Mouse (Mus musculus): ENCODE data around the gene Igsf3.

Igsf3 gene

DNA sequence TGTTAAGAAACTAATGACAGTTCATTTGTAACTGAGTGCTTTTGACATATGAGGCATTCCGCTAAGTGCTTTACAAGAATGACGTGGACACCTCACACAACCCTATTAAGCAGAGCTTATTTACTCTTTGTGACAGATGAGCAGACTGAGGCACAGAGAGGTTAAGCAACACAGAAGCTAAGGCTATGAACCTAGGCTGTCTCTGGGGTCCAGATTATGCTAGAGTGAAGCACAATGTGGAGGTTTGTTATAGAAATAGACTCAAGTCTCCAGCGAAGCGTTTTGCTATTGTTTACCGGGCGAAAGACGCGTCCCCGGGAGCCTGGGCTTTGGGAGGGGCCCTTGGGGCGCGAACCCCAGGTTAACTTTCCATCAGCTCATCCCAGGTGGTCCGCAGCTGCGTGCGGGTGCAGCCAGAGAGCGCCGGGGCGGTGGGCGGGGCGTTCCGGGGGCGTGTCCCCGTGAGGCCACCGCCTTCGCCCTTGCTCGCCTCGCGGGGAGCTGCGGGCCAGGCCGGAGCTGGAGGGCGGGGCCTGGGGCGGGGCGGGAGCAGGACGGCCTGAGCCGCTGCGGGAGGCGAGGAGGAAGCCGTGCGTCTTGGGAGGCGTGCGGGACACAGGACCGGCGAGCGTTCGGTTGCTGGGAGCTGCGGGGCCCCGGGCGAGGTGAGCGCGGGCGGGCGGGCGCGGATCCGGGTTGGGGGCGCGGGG, at the start of gene Igsf3:
TSS of gene Igsf3 (plus strand) at position 546 of the 710 bp plus-strand sequence.
- DNase-seq: peak; percentile 86 to 92

DNA sequence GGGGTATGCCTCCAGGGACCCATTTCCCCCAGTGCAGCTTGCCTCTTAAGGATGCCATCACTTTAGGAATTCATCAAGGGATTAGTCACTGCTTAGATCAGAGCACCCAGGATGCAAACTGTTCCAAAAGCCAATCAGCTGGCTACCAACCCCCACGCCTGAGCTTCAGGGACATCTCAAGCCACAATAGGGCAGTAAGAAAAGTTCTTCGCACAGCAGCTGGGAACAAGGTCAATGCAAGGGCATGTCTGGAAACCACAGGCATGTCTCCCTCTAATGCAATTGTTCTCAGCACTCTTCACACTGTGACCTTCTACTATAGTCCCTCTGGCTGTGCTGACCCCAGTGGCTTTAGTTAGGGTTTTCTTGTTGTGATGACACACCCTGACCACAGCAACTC, 49.6 kb upstream of the Igsf3 start:
- DNase-seq: peak in 1 of 2 experiments; percentile 0

DNA sequence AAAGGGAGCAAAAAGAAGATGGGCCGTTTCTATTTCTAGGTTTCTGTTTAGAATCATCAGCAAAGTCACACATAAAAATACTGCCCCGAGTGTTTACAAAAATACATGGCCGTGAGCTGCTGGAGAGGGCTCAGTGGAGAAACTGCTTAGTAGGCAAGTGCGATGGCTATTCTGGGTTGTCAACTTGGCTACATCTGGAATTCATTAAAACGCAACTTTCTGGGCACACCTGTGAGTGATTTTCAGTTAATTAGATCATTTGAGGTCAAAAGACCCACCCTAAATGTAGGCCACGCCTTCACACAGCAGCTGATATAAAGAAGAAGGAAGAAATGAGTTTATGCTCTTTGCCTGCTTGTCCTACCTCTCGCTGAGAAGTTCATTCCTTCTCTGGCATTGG, 48.3 kb upstream of the Igsf3 start:
- DNase-seq: no peak

DNA sequence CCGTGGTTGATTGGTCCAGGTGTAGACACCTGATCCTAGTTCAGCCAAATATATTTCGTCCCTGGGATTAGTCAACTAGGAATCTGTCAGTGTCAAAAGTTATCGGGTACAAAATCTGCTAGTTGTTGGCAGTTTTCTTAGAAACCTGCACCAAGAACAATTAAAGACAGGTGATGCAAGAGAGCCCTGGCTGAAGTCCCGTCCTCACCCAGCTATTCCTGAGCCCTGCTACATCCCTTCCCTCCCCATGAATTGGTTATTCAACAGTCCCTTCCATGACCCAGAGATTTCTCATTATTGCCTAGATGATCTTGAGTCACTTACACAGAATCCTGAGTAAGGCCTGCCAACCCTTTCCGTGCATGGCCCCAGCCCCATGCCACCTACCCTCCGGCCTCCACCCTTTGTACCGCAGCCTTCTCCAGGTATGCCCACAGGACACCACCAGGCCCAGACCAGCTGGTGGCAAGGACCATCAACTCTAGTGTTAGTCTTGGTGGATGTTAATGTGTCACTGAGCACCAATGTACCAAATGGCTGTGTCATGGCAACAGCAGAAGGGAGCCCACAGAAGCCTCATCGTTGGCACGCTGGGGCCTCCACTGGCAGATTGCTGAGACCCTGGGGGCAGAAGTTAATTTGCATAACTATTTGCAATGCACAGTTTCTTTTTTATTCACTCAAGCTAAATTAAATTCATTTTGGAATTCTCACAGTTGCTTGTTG, 33.5 kb upstream of the Igsf3 start:
- peak; percentile 80 to 87 for DNase-seq

DNA sequence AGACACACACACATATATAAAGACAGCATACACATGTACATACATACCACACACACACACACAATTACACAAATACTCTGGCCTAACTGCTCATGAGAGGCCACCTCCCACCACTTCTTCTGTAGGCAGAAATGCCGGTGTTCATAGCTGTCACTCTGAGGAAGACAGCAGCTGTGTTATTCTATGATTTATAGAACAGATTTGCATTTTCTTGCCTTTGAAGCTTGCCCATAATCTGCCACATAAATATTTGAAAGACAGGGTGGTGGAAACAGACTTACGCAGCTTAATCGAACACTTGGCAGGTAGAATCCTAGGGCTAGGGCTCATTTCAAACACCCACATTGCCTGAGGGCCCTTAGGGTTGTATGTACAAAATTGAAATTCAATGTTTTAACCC, 32.6 kb upstream of the Igsf3 start:
- DNase-seq: no peak

DNA sequence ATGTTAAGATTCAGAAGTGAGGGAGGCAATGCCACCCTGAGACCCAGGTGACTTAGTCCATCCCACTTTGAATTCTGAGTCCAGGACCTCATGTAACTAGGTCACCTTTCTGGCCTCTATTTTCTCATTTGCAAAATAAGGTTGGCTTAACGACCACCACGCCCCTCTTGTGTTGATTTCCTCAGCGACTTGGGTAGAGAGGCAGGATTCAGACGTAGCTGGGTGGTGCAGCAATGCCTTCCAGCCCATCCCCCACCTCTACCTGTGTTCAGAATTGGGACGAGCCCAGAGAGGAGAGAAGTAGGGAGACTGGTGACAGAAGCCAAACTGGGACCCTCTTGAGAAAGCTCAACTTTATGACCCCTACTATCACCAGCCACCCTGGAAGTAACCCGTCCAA, 31.6 kb upstream of the Igsf3 start:
- no peak for DNase-seq

DNA sequence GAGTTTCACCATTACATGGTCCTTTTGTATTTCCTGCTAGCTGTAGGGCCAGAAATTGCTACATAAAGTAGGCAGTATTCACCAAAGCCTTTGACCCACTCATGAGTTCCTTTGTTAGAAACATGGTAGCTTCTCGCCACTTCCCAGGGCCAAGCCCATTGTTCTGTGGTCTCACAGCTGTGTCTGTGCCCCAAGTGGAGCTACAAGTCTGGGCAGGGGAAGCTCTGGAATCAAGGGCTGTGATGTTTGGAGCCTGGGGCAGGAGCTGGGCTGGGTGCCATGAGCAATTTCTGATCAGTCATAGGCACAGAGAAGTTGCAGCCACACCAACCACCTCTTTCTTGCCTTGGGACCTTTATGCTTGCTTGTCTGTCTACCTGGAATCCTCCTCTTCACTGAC, 30.1 kb upstream of the Igsf3 start:
- no peak for DNase-seq

DNA sequence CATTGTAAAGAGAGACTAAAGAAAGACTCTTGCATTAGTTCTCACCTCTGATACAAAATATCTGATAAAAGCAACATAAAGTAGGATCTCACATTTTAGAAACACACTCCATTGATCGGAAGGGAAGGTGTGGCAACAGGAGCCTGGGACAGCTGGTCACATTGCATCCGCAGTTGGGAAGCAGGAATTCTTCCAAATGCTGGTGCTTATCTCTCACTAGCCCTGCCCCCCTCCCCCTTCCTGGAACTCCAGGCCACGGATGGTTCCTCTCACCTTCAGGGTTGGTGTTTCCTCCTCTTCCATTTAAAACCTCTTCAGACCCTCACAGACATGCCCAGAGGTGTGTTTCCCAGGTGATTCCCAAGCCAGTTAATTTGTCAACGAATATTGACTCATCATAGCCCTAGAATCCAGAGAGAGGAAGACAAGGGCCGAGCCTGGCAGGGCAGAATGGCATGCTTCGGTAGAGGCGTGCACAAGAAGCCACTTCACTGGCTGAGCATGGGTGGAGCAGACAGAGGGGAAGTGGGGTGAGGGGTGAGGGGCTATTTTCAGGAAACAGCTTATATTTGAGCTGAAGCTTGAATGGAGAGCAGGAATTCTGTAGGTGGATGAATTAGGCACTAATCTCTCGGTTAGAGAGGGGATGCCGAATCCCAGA, 28.3 kb upstream of the Igsf3 start:
- DNase-seq: peak; percentile 87 to 89

DNA sequence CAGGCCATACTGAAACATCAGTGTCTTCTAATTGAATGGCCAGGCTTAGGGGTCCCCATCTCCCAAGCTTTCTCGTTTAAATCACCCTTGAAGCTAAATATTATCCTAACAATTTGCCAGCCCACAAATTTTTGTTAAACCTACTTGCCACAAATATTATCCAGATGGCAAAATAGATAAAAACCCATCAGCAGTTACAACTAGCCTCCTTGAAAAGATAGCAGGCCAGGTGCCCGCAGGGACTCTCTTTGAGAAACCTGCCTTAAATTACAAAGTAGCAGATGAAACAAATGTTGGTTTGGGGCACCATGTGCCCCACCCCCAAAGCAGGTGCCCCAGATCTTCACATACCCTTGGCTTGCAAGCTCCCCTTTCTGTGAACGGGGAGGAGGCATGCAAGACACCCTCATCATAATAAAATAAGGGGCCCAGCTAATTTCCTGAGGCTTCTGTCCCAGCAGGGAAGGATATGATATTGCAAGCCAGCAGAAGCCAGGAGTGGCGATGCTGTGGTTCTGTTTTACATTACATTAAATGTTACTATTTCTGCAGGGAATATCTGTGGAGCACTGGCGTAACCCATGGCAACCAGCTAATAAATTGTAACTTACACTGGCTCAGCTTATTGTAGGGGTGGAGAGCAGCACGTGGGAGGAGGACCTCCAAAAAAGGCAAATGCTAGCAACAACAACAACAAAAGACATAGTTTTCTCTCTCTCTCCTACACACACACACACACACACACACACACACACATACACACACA, 27.2 kb upstream of the Igsf3 start:
- no peak for DNase-seq

DNA sequence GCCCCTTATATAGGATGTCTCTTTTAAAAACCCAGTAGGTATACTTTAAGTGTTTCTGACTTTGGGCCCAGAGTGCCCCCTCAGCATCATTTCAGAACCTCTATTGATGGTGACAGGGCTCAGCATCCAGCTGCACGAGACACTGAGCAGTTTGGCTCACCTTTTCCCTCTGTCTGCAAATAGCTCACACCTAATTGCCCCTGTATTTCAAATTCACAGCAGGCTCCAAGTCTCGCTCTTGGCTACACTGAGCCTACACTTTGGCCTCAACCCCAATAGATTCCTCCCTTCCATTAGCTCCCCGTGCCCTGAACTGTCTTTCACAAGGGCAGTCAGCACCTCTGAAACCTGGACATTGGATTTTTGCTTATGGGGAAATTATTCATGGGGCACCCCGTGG, 26.5 kb upstream of the Igsf3 start:
- peak; percentile 56 to 57 for DNase-seq

DNA sequence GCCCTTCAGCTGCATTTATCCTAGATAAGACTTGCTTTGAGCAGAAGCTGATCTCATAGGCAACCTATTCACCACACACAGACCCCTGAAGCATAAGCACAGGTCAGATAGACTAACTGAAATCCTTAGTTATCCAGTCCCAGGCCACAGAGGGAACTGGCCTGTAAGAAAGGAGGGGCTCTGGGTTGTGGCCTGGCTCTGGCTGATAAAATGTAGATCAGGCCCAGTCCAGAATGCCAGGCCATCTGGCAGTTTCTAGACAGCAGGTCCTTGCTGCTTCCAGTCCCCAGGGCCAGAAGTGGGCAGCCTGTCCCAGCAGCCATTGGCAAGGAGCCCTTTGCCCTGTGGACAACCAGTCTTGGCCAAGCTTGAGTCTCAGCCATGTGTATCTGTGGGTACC, 22.4 kb upstream of the Igsf3 start:
- DNase-seq: peak; percentile 99

DNA sequence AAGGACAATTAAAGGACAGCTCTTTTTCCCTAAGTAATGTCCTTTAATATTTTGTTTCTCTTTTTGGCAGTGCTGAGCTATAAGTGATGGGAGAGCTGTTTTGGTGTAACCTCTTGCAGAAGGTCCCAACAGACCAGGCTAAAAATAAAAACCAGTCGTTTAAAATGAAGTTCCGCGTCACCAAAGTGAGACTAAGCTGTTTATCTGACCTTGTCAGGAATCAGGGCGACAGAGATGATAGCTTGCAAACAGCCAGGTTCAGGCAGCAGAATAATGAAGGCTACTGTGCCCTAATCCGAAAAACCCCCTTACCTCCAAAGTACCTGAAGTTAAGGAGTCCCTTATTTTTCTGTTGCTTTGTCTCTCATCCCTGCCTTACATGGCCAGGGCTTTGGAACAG, 21.2 kb upstream of the Igsf3 start:
- no peak for DNase-seq

DNA sequence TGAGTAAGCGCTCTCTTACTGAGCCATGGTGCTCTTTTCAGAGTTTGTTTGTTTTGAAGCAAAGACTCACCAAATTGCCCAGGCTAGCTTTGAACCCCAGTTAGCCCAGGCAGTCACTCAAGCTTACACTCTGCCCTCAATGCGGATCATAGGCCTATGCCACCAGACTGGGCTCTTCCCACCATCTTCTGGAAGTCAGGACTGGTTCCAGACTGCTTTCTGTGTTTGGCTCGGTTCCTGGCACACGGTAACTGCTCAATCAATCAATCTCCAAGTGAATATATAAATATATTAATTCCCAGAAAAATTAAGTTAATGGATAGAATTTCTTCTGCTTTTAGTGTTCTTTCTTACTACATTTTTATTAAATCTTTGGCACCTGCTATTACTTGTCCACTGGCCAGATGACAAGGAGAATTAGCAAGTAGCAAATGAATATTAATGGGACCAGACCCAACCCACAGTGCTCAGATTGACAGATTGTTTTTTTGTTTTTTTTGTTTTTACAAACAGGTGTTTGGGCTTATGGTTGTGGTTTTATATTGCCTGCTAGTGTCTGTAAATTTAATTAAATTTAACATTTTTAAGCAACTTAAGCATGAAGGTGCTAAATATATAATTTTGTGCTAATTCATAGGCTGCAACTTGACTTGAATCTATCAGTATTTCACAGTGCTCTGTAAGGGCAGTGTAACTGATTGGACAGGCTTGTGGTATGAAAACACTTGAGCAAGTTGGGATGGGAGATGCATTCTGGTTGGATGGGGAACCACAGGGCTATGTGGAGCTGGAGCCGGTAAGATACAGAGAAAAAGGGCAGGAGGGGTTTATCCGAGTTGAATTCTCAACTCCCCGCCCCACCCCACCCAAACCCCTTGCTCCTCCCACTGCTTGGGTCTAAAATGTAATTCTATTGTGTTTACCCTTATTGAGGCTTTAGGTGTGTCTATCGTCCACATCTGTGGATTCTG, 20.0 kb upstream of the Igsf3 start:
- DNase-seq: peak; percentile 59 to 74

DNA sequence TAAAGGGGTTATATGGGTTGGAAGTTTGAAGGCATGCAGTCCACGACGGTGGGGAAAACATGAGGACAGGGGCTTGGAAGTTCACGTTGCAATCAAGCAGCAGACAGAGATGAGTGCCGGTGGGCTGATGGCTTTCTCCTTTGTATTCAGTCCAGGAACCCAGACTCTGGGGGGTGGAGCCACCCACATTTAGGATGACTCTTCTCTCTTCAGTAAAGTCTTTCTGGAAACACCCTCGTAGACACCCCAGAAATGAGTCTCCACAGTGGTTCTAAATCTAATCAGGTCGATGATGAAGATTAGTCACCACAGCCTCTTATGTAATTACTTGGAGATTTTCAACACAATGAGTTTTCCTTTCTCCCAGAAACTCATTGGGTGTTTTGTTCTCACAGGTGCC, 16.1 kb upstream of the Igsf3 start:
- DNase-seq: no peak

DNA sequence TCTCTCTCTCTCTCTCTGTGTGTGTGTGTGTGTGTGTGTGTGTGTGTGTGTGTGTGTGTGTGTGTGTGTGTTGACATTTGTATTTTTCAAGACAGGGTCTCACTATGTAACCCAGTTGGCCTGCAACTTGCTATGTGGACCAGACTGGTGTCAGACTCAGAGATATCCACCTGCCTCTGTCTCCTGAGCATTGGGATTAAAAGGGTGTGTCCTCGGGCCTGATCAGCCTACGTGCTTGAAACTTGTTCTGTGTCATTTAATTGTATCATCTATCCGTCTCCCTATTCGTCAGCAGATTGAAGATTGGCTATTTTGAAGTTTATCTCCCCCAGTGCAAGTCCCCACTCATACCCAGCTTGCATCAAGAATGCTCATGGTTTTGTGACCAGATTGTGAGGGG, 14.5 kb upstream of the Igsf3 start:
- no peak for DNase-seq

DNA sequence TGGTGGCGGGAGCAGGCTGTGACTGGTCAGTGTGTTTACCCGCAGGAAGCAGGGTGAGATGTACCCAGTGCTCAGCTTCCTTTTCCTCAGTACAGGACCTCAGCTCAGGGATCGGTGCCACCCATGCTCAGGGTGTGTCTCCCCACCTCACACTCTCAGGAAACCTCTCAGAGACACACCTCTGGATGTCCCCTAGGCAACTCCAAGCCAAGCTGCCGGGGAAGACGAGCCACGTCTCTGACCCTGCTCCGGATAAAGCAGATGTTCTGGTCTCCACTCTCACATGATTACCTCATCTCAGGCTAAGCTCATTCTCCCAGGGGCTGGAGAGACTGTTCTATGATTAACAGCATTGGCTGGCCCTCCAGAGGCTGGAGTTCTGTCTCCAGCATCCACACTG, 13.3 kb upstream of the Igsf3 start:
- no peak for DNase-seq

DNA sequence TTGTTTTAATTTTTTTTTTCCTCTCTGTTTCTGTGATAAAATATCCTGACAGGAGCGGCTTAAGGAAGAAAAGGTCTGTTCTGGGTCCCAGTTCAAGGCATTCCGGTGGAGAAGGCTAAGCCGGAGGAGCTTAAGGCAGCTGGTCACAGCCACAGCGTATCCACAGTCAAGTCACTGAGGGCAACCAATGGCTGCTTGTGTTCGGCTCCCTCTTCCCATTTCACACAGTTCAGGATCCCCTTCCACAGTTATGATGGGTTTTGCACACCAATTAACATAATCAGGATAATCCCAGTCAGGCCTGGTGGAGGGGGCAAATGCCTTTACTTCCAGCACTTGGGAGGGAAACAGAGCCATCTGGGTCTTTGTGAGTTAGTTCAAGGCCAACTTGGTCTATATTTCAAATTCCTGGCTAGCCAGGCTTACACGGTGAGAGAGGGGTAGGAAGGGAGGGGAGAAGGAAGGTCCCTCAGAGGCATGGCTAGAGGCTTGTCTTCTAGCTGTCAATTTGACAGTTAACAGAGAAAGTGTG, 11.7 kb upstream of the Igsf3 start:
- DNase-seq: no peak

DNA sequence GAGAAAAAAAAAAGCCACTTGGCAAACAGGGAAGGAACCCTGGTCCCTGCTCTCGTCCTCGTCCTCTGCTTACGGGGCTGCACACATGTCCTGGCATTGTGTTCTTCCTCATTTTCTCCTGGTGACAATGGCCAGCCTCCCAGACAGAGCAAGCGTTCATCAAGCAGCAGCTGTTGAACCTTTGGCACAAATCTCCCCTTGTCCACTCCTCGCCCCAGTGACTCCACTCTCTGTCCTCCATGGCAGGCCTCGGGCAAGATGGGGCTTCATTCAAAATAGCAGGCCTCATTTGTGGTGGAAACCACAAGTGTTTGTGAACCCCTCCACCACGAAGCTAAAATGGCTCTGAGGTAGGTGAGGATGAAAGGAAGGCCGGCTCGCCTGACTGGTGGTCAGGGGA, 11.0 kb upstream of the Igsf3 start:
- DNase-seq: peak; percentile 63 to 77

DNA sequence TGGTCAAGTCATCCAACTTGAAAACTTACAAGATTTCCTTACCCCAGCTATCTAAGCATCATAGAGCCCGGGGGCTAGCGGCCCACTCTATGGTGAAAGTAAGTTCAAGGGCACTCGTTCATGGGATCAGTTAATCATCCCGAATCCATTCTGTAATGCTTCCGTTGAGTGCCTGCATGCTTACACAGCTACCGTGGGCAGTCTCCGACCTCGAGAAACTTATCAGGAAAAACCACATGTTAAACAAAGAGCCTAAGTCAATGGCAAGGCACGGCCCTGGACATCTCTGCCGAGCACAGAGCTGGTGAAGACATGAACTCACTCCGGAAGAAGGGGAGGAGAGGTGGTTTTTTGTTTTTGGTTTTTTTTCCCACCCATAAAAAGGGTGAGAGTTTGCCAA, 9.5 kb upstream of the Igsf3 start:
- no peak for DNase-seq

DNA sequence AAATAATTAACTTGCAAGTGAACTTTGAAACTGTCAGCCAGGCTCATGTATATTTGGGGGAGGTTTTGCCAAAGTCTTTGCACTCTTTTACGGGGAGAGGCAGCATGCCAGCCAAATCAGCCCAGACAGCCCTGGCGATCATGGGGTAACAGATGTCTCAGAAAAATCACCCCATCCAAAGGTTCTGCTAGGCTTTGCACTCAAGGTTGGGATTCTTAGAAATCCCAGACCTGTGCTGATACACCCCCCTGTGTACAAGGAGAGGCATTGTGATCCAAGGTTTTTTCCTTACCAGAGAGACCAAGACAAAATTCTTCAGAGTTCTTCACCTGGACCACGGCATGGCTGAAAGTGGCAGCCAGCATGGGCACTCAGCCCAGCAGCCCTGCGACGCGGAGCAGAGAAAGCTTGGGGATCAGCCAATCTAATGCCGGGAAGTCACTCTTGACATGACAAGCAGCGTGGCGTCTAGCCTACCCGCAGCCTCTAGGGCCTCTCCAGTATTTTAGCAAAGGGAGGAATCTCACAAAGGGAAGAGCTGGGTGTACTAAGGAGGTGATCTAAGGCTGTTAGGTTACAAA, 7.5 kb upstream of the Igsf3 start:
- DNase-seq: peak; percentile 88 to 92

DNA sequence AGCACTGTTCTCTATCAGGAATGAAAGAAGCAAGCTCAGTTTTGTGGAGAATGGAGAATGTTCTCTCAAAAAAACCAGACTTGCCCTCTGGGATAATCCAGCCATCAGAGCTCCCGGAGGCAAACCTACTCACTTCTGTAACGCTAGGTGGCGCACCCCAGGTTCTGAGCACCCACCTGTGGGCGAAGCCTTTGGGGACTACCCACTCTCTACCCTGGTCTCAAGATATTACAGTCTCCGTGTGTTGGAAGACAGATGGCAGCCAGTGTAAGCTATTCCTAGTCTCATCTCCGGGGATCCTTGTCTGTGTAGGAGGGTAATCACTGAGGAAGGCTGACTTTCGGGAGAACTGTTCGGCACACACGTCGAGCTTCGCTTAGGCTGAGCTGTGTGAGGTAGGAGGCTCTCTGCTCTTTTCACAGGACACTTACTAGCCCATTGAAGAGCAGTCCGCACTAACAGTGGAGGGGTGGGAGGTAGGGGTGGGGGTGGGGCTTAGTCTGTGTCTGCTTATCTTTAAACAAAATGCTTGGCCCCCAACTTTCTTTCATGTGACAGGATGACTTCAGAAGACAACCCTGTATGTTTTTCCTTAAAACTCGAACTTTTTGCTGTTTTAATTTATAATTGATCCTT, 4.4 kb upstream of the Igsf3 start:
- DNase-seq: peak; percentile 77 to 81

Measured in cerebellum, postnatal 10 days (tissue).